Mouse (Mus musculus): ENCODE measurements around the gene Rpp38. TPM values are rescaled to one million over a fixed set of nuclear protein-coding genes. Genes with fewer than 3 reads are reported as not detected.

The Rpp38 gene
- polyA plus RNA-seq, 1 experiment from 2014 or later, result 12.1 TPM

- Histone ChIP-seq H3K27ac (no peak overlapping the region), H3K79me2 (ENCODE audit: inconsistent target) (peaks cover 13% of the 10 kb centered on the region), H3K4me3 (ENCODE audit: inconsistent target) (no peak overlapping the region), H3K36me3 (ENCODE audit: inconsistent target) (no peaks in the 10 kb centered on the region)
- 91% methylated on average over 4 of the region's 4 CpGs for WGBS (ENCODE audit: missing documents)
Measured at GRCm38 (mm10) chr2:3281311-3281710, 51.1 kb downstream of the Rpp38 start.

Other genes starting within 250 kb of the Rpp38 start
- gene Fam171a1, start 218.4 kb downstream of the Rpp38 start, polyA plus RNA-seq (2018), result 0.57 to 0.85 TPM (median 0.75 TPM) in 3 replicates
- 13.5 to 16.7 TPM (median 13.8 TPM) in 3 replicates for gene Nmt2, start 48.4 kb downstream of the Rpp38 start, polyA plus RNA-seq (2018)
- not detected in 3 replicates for gene Acbd7, start 3.5 kb upstream of the Rpp38 start, polyA plus RNA-seq (2018)
- gene Olah, start 64.6 kb upstream of the Rpp38 start, polyA plus RNA-seq (2018), result not detected in 3 replicates
- gene Meig1, start 90.0 kb upstream of the Rpp38 start, polyA plus RNA-seq (2018), result 1.7 to 2.3 TPM in 2 of 3 replicates, not detected in the other
- 17.9 to 52.7 TPM (median 38.0 TPM) in 3 replicates for gene Dclre1c, start 91.5 kb upstream of the Rpp38 start, polyA plus RNA-seq (2018)
- gene Suv39h2, start 142.4 kb upstream of the Rpp38 start, polyA plus RNA-seq (2018), result 0.42 to 2.5 TPM (median 1.1 TPM) in 3 replicates
- gene Gm45902, start 180.1 kb upstream of the Rpp38 start, polyA plus RNA-seq (2018), result 1.7 to 2.7 TPM (median 1.9 TPM) in 3 replicates
- 31.7 to 48.6 TPM (median 31.8 TPM) in 3 replicates for gene Hspa14, start 180.2 kb upstream of the Rpp38 start, polyA plus RNA-seq (2018)
- gene Cdnf, start 180.4 kb upstream of the Rpp38 start, polyA plus RNA-seq (2018), result 0.56 to 1.2 TPM (median 0.57 TPM) in 3 replicates
- gene Fam107b, start 237.8 kb upstream of the Rpp38 start, polyA plus RNA-seq (2018), result 17.1 to 33.9 TPM (median 23.6 TPM) in 3 replicates